Mouse (Mus musculus): ENCODE measurements at regions not wholly inside any gene's neighbourhood (a gene's known extent, or its start where the extent isn't known, plus 50 kb on each side); places are given as distances from the start of the nearest gene placed in this dataset.

DNA sequence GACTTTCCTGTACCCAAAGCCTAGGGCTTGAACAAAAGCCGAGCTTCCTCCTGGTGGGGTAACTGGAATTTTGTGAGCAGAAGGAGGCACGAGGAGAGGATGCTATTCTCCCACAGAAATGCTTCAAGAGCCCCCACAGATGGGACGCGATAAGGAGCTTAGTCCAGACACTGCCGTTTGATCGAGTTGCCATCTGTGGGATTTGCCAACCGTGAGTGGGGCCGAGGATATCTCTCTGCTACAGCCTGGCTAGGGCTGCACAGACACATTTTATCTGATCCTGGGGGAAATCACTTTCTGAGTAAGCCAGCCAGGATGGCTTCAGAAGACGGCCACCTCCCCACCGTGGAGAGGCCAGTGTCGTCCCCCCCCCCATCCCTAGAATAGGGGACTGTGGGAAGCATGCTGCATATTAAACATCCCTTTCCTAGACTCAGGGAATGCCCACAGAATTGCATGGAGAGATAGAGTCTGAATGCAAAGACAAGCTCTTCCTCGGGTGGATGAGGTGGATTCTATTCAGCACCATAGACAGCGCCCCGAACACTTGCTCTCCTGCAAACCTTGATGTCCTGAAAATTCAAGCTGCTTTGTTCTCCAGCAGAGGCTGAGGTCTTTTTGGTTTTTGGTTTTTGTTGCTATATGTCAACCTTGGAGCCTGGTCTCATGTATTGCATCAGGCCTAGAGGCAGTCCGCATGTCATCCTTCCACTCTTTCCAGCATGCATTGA lies 611.6 kb upstream of the Fam19a5 start:
- TF ChIP-seq CTCF (IDR thresholded peaks at IDR 0.05; ENCODE audit: low read depth) = no peak
- no peak for TF ChIP-seq EP300 (IDR thresholded peaks at IDR 0.05; ENCODE audit: low read depth)

Data from heart, postnatal 0 days (tissue).